Mouse (Mus musculus): ENCODE results near the gene Fbxo28.

- TF ChIP-seq CTCF (IDR thresholded peaks at IDR 0.05; ENCODE audit: borderline replicate concordance, extremely low read depth, insufficient read depth, insufficient read length) (no peak), POLR2A (IDR thresholded peaks at IDR 0.05; ENCODE audit: borderline replicate concordance, extremely low read depth, insufficient read depth, insufficient read length, poor library complexity, severe bottlenecking) (no peak)
Observed at GRCm38 (mm10) chr1:182302916-182303315, 38.5 kb downstream of the Fbxo28 start.

Data from brain, embryonic 14.5 days (tissue).